Mouse (Mus musculus) stomach, embryonic 14.5 days (tissue): Measurements from ENCODE around the gene Cbx1. TPM values are rescaled to one million over a fixed set of nuclear protein-coding genes. Genes with fewer than 3 reads are reported as not detected.
"Not testable (repeated sequence)": the region's sequence is repeated elsewhere in the genome, so short reads cannot be mapped to it uniquely, and the experiment has no call there.

ENCODE experiments used
- ATAC-seq: fragments of 200-750 bp; cut with Nextera tagmentation; 2 replicates; pipeline ENCODE4 v1.8.0; 2017; ENCODE audit warnings: low read depth, moderate TSS enrichment; ENCODE audit not compliant: insufficient number of reproducible peaks, insufficient read depth, low FRiP score
- H3K27ac ChIP-seq: fragments of 300-500 bp; sonication (generic); 2 replicates; pipeline ENCODE4 v1.5.1; 2014; ENCODE audit warnings: mild to moderate bottlenecking, low read length, moderate library complexity, mixed read lengths
- H3K27me3 ChIP-seq: fragments of 300-500 bp; sonication (generic); 2 replicates; pipeline ENCODE4 v1.6.1; 2014; ENCODE audit warnings: low read length, control low read depth, mixed read lengths; ENCODE audit not compliant: control insufficient read depth, insufficient read depth
- H3K36me3 ChIP-seq: fragments of 300-500 bp; sonication (generic); 2 replicates; pipeline ENCODE4 v1.6.1; 2014; ENCODE audit warnings: mild to moderate bottlenecking, control low read depth, low read length, moderate library complexity, mixed read lengths; ENCODE audit not compliant: control insufficient read depth, insufficient read depth
- H3K4me1 ChIP-seq: fragments of 300-500 bp; sonication (generic); 2 replicates; pipeline ENCODE4 v1.6.1; 2014; ENCODE audit warnings: low read length, control low read depth, mixed read lengths; ENCODE audit not compliant: control insufficient read depth, insufficient read depth
- H3K4me2 ChIP-seq: fragments of 300-500 bp; sonication (generic); replicated peaks from 2 replicates; pipeline ENCODE4 v1.6.1; 2014; ENCODE audit warnings: low read depth, low read length, control low read depth
- H3K4me3 ChIP-seq: fragments of 300-500 bp; sonication (generic); 2 replicates; pipeline ENCODE4 v1.5.1; 2014; ENCODE audit warnings: low read depth, low read length, control low read depth
- H3K9ac ChIP-seq: fragments of 300-500 bp; sonication (generic); replicated peaks from 2 replicates; pipeline ENCODE4 v1.6.1; 2014; ENCODE audit warnings: low read depth, mild to moderate bottlenecking, control low read depth, low read length, moderate library complexity, mixed read lengths
- H3K9me3 ChIP-seq: fragments of 300-500 bp; sonication (generic); 2 replicates; pipeline ENCODE4 v1.6.1; 2016; ENCODE audit warnings: low read depth, low read length, control low read depth; ENCODE audit not compliant: control insufficient read depth
- WGBS: fragments of 180-500 bp; shearing (Covaris S2); extraction: QIAGEN DNeasy Blood & Tissue Kit; methylation state at CpG from one replicate; pipeline ENCODE4 v1.1.7; 2014; 5-methylcytosine and 5-hydroxymethylcytosine counted together
- polyA plus RNA-seq: library from polyadenylated mRNA; unstranded; fragments of >200 nt; fragmentation: Nextera tagmentation; extraction: Ambion mirVana; gene quantifications from 2 replicates; pipeline ENCODE4 v1.2.1, GENCODE M21; 2014

Cbx1 gene
- polyA plus RNA-seq, 1 experiment from 2014 or later = 105 TPM

GRCm38 (mm10) chr11:96839428-96839827 lies 50.5 kb downstream of the Cbx1 start:
- ATAC-seq = no peak
- Histone ChIP-seq H3K4me2 (no peak overlapping the region), H3K4me1 (no peaks in the 10 kb centered on the region), H3K4me3 (no peak overlapping the region), H3K36me3 (no peaks in the 10 kb centered on the region), H3K27me3 (no peaks in the 10 kb centered on the region), H3K9me3 (no peaks in the 10 kb centered on the region), H3K9ac (no peak overlapping the region), H3K27ac (no peak overlapping the region)
- WGBS = 83% methylated on average over 7 of the region's 7 CpGs

GRCm38 (mm10) chr11:96839877-96840276 lies 51.0 kb downstream of the Cbx1 start:
- Histone ChIP-seq H3K9ac (no peak overlapping the region), H3K4me2 (no peak overlapping the region), H3K4me3 (no peak overlapping the region), H3K36me3 (no peaks in the 10 kb centered on the region), H3K27me3 (no peaks in the 10 kb centered on the region), H3K9me3 (no peaks in the 10 kb centered on the region), H3K4me1 (no peaks in the 10 kb centered on the region), H3K27ac (no peak overlapping the region)
- no peak for ATAC-seq
- 70% methylated on average over 3 of the region's 3 CpGs for WGBS

- H3K4me2 ChIP-seq = no peak overlapping the region
- ATAC-seq = no peak
- WGBS = 41% methylated on average over 8 of the region's 8 CpGs
- H3K4me3 ChIP-seq = no peak overlapping the region
- no peaks in the 10 kb centered on the region for H3K27me3 ChIP-seq
- no peaks in the 10 kb centered on the region for H3K9me3 ChIP-seq
- no peak overlapping the region for H3K9ac ChIP-seq
- no peak overlapping the region for H3K27ac ChIP-seq
- H3K36me3 ChIP-seq = no peaks in the 10 kb centered on the region
- H3K4me1 ChIP-seq = no peaks in the 10 kb centered on the region
Observed at GRCm38 (mm10) chr11:96840290-96840689, 51.4 kb downstream of the Cbx1 start.

- H3K36me3 ChIP-seq = no peaks in the 10 kb centered on the region
- no peaks in the 10 kb centered on the region for H3K9me3 ChIP-seq
- H3K27me3 ChIP-seq = no peaks in the 10 kb centered on the region
- WGBS = 58% methylated on average over 3 of the region's 3 CpGs
- H3K4me3 ChIP-seq = no peak overlapping the region
- no peak for ATAC-seq
- no peaks in the 10 kb centered on the region for H3K4me1 ChIP-seq
- H3K4me2 ChIP-seq = no peak overlapping the region
- H3K27ac ChIP-seq = no peak overlapping the region
- no peak overlapping the region for H3K9ac ChIP-seq
Observed at GRCm38 (mm10) chr11:96843627-96844026, 54.7 kb downstream of the Cbx1 start.

GRCm38 (mm10) chr11:96847240-96847639 lies 58.3 kb downstream of the Cbx1 start:
- Histone ChIP-seq H3K4me2 (no peak overlapping the region), H3K4me3 (no peak overlapping the region), H3K27ac (no peak overlapping the region), H3K9me3 (no peaks in the 10 kb centered on the region), H3K4me1 (peaks cover 6% of the 10 kb centered on the region), H3K36me3 (no peaks in the 10 kb centered on the region), H3K27me3 (no peaks in the 10 kb centered on the region), H3K9ac (no peak overlapping the region)
- 41% methylated on average over 3 of the region's 3 CpGs for WGBS
- no peak for ATAC-seq

GRCm38 (mm10) chr11:96848694-96849093 lies 59.8 kb downstream of the Cbx1 start:
- Histone ChIP-seq H3K36me3 (no peaks in the 10 kb centered on the region), H3K9me3 (no peaks in the 10 kb centered on the region), H3K27me3 (no peaks in the 10 kb centered on the region), H3K4me1 (peaks cover 6% of the 10 kb centered on the region), H3K9ac (no peak overlapping the region), H3K4me3 (no peak overlapping the region), H3K27ac (no peak overlapping the region), H3K4me2 (no peak overlapping the region)
- 72% methylated on average over 9 of the region's 9 CpGs for WGBS
- no peak for ATAC-seq

GRCm38 (mm10) chr11:96849145-96849544 lies 60.2 kb downstream of the Cbx1 start:
- 69% methylated on average over 5 of the region's 5 CpGs for WGBS
- Histone ChIP-seq H3K4me3 (peak overlapping the region; percentile 63), H3K4me2 (peak overlapping the region; percentile 76)
- not testable (repeated sequence) for H3K27me3 ChIP-seq, H3K27ac ChIP-seq, ATAC-seq, H3K36me3 ChIP-seq, H3K9ac ChIP-seq, H3K9me3 ChIP-seq, H3K4me1 ChIP-seq

GRCm38 (mm10) chr11:96849681-96850467 lies 60.9 kb downstream of the Cbx1 start, which contains the start of gene Copz2:
Gene Copz2 (plus strand): TSS chr11:96849870.
- WGBS = 1% methylated on average over 60 of the region's 60 CpGs
- H3K4me2 ChIP-seq = peak within 1 kb of the TSS; percentile 76
- H3K36me3 ChIP-seq = no peaks in the 10 kb centered on the region
- H3K4me3 ChIP-seq = peak within 1 kb of the TSS; percentile 63
- ATAC-seq = peak; percentile 80; the same call in 1 of the 2 replicates
- H3K27me3 ChIP-seq = no peaks in the 10 kb centered on the region
- peak within 1 kb of the TSS; percentile 43 for H3K9ac ChIP-seq
- H3K4me1 ChIP-seq = peaks cover 6% of the 10 kb centered on the region
- H3K9me3 ChIP-seq = no peaks in the 10 kb centered on the region
- peak within 1 kb of the TSS; percentile 73; the same call in 1 of the 2 replicates for H3K27ac ChIP-seq

GRCm38 (mm10) chr11:96857446-96857845 lies 68.5 kb downstream of the Cbx1 start:
- no peaks in the 10 kb centered on the region; the same call in 1 of the 2 replicates for H3K36me3 ChIP-seq
- WGBS = 79% methylated on average over 5 of the region's 5 CpGs
- no peak overlapping the region for H3K9ac ChIP-seq
- no peaks in the 10 kb centered on the region for H3K4me1 ChIP-seq
- no peak overlapping the region for H3K4me3 ChIP-seq
- H3K4me2 ChIP-seq = no peak overlapping the region
- H3K27ac ChIP-seq = no peak overlapping the region
- no peaks in the 10 kb centered on the region for H3K9me3 ChIP-seq
- ATAC-seq = no peak
- H3K27me3 ChIP-seq = no peaks in the 10 kb centered on the region
